Mouse (Mus musculus) left cerebral cortex, adult 18-20 months (tissue): ENCODE data around the gene Mif. TPM values are rescaled to one million over a fixed set of nuclear protein-coding genes. Genes with fewer than 3 reads are reported as not detected.

Experiments used
- DNase-seq, 2 experiments: peaks; one replicate each; pipeline ENCODE4 v3.0.0; 2021 to 2022; ENCODE audit warnings: low spot score in 2 of 2, mixed read lengths in 1 of 2
- total RNA-seq, 2 experiments: library from RNA; stranded (reverse); gene quantifications; 2 replicates each; pipeline ENCODE4 v1.2.3; 2021

The Mif gene
- total RNA-seq, 2 experiments from 2014 or later = 526 to 535 TPM

- no peak for DNase-seq
Measured at GRCm38 (mm10) chr10:75878836-75879235, 18.8 kb upstream of the Mif start.

GRCm38 (mm10) chr10:75873543-75874170 lies 13.6 kb upstream of the Mif start:
- DNase-seq = peak in 1 of 2 experiments; percentile 23

GRCm38 (mm10) chr10:75872915-75873542 lies 13.0 kb upstream of the Mif start:
- DNase-seq = peak; percentile 71 to 79

- no peak for DNase-seq
Measured at GRCm38 (mm10) chr10:75872025-75872914, 12.2 kb upstream of the Mif start.

GRCm38 (mm10) chr10:75861587-75861986 lies 1.5 kb upstream of the Mif start:
- no peak for DNase-seq

- no peak for DNase-seq
Measured at GRCm38 (mm10) chr10:75860746-75861145, 706 bp upstream of the Mif start.

- no peak for DNase-seq
Measured at GRCm38 (mm10) chr10:75859107-75859746, 813 bp downstream of the Mif start.

GRCm38 (mm10) chr10:75857598-75857997 lies 2.4 kb downstream of the Mif start:
- no peak for DNase-seq

GRCm38 (mm10) chr10:75856976-75857375 lies 3.1 kb downstream of the Mif start:
- DNase-seq = no peak

GRCm38 (mm10) chr10:75856155-75856907 lies 3.7 kb downstream of the Mif start:
- no peak for DNase-seq

GRCm38 (mm10) chr10:75855416-75855981 lies 4.5 kb downstream of the Mif start:
- no peak for DNase-seq

GRCm38 (mm10) chr10:75854791-75855190 lies 5.2 kb downstream of the Mif start:
- DNase-seq = no peak

- DNase-seq = no peak
Measured at GRCm38 (mm10) chr10:75854096-75854495, 5.9 kb downstream of the Mif start.

GRCm38 (mm10) chr10:75853452-75853851 lies 6.6 kb downstream of the Mif start:
- peak; percentile 85 to 93 for DNase-seq

GRCm38 (mm10) chr10:75852539-75853125 lies 7.4 kb downstream of the Mif start:
- DNase-seq = no peak

- DNase-seq = no peak
Measured at GRCm38 (mm10) chr10:75851681-75852080, 8.4 kb downstream of the Mif start.

GRCm38 (mm10) chr10:75851076-75851475 lies 9.0 kb downstream of the Mif start:
- no peak for DNase-seq

GRCm38 (mm10) chr10:75848382-75848781 lies 11.7 kb downstream of the Mif start:
- no peak for DNase-seq

GRCm38 (mm10) chr10:75845306-75845930 lies 14.6 kb downstream of the Mif start:
- DNase-seq = no peak

GRCm38 (mm10) chr10:75844800-75845199 lies 15.2 kb downstream of the Mif start:
- no peak for DNase-seq
